8 mouse cellular contexts compared by ENCODE assay signal in genomic region chr11:68387441-68387760, GRCm38 (mm10). TPM values are rescaled to one million over a fixed set of nuclear protein-coding genes. Genes with fewer than 3 reads are reported as not detected.
DNase-seq lines count a peak whose midpoint lies in the region; ATAC-seq lines count a peak whose summit lies in the region.

No protein-coding gene starts in this region.

- H3K36me3 ChIP-seq in lung, embryonic 15.5 days, result no peaks in the 10 kb centered on the region
- no peaks in the 10 kb centered on the region for H3K36me3 ChIP-seq in forebrain, embryonic 10.5 days (replicated peaks)
- no peaks in the 10 kb centered on the region for H3K36me3 ChIP-seq in limb, embryonic 10.5 days
- no peaks in the 10 kb centered on the region for H3K36me3 ChIP-seq in neural tube, embryonic 14.5 days (ENCODE audit: control insufficient read depth, insufficient read depth, low read length)

- peak overlapping the region; percentile 66 for H3K4me3 ChIP-seq in lung, embryonic 15.5 days
- H3K4me3 ChIP-seq in forebrain, embryonic 10.5 days, result peak overlapping the region; percentile 73
- H3K4me3 ChIP-seq in limb, embryonic 10.5 days, result peak overlapping the region; percentile 74
- peak overlapping the region; percentile 64 for H3K4me3 ChIP-seq in neural tube, embryonic 14.5 days (ENCODE audit: low read depth, low read length)

- peak overlapping the region; percentile 39; the same call in 1 of the 2 replicates for H3K9ac ChIP-seq in lung, embryonic 15.5 days
- H3K9ac ChIP-seq in neural tube, embryonic 14.5 days (replicated peaks; ENCODE audit: low read depth, low read length), result peak overlapping the region; percentile 69

- WGBS in lung, embryonic 15.5 days, result 45% methylated on average over 4 of the region's 4 CpGs
- WGBS in forebrain, embryonic 10.5 days, result 10% methylated on average over 4 of the region's 4 CpGs
- WGBS in limb, embryonic 10.5 days, result 18% methylated on average over 4 of the region's 4 CpGs
- WGBS in neural tube, embryonic 14.5 days, result 23% methylated on average over 4 of the region's 4 CpGs

- H3K9me3 ChIP-seq in lung, embryonic 15.5 days, result no peaks in the 10 kb centered on the region
- H3K9me3 ChIP-seq in forebrain, embryonic 10.5 days, result no peaks in the 10 kb centered on the region
- no peaks in the 10 kb centered on the region for H3K9me3 ChIP-seq in limb, embryonic 10.5 days (replicated peaks)
- H3K9me3 ChIP-seq in neural tube, embryonic 14.5 days (ENCODE audit: control insufficient read depth, low read length), result no peaks in the 10 kb centered on the region

- ATAC-seq in lung, embryonic 15.5 days (ENCODE audit: borderline replicate concordance, extremely low read depth, low FRiP score, low TSS enrichment), result no peak
- no peak for ATAC-seq in neural tube, embryonic 14.5 days (ENCODE audit: low read depth)

- no peak for DNase-seq in lung, postnatal 36 days
- DNase-seq in forebrain, embryonic 10.5 days (ENCODE audit: extremely low spot score, low spot score), result no peak
- no peak for DNase-seq in limb, embryonic 10.5 days (ENCODE audit: low spot score)
- DNase-seq in thymus, postnatal 0 days (ENCODE audit: low spot score), result no peak
- DNase-seq in cerebellum, adult 11 months, result no peak
- DNase-seq in urinary bladder, postnatal 36 days (ENCODE audit: low spot score in 2 of 2), result no peak

- peak overlapping the region; percentile 99 for H3K4me2 ChIP-seq in lung, embryonic 15.5 days
- peak overlapping the region; percentile 90 for H3K4me2 ChIP-seq in neural tube, embryonic 14.5 days (ENCODE audit: low read depth, low read length)

- peaks cover 91% of the 10 kb centered on the region for H3K27me3 ChIP-seq in lung, embryonic 15.5 days
- H3K27me3 ChIP-seq in forebrain, embryonic 10.5 days (ENCODE audit: poor library complexity, severe bottlenecking), result peaks cover 100% of the 10 kb centered on the region
- peaks cover 100% of the 10 kb centered on the region for H3K27me3 ChIP-seq in limb, embryonic 10.5 days (ENCODE audit: low read depth, poor library complexity, severe bottlenecking)
- peaks cover 18% of the 10 kb centered on the region for H3K27me3 ChIP-seq in neural tube, embryonic 14.5 days (ENCODE audit: control insufficient read depth, insufficient read depth, low read length)

- H3K27ac ChIP-seq in lung, embryonic 15.5 days, result peak overlapping the region; percentile 49; the same call in 1 of the 2 replicates
- peak overlapping the region; percentile 88 for H3K27ac ChIP-seq in forebrain, embryonic 10.5 days
- peak overlapping the region; percentile 86 for H3K27ac ChIP-seq in limb, embryonic 10.5 days
- H3K27ac ChIP-seq in neural tube, embryonic 14.5 days (ENCODE audit: low read depth, low read length), result peak overlapping the region; percentile 77

- H3K4me1 ChIP-seq in lung, embryonic 15.5 days, result peaks cover 36% of the 10 kb centered on the region
- peaks cover 85% of the 10 kb centered on the region for H3K4me1 ChIP-seq in forebrain, embryonic 10.5 days
- H3K4me1 ChIP-seq in limb, embryonic 10.5 days, result peaks cover 71% of the 10 kb centered on the region
- peaks cover 23% of the 10 kb centered on the region for H3K4me1 ChIP-seq in neural tube, embryonic 14.5 days (ENCODE audit: control insufficient read depth, insufficient read depth, low read length)

RNA-seq across cellular contexts. Expression of gene Ntn1, which starts 13.2 kb away (rescaled TPM):
- polyA plus RNA-seq in lung, embryonic 15.5 days (2015; fragmentation: Nextera tagmentation; extraction: Ambion mirVana), result 4.0 and 4.8 TPM in 2 replicates
- 6.2 and 6.5 TPM in 2 replicates for polyA plus RNA-seq in forebrain, embryonic 10.5 days (2016; fragmentation: Nextera tagmentation; extraction: Ambion mirVana)
- 4.8 and 7.7 TPM in 2 replicates for polyA plus RNA-seq in limb, embryonic 10.5 days (2016; fragmentation: Nextera tagmentation; extraction: Ambion mirVana)
- 14.9 and 15.7 TPM in 2 replicates for polyA plus RNA-seq in neural tube, embryonic 14.5 days (2014; fragmentation: Nextera tagmentation; extraction: Ambion mirVana)
- polyA plus RNA-seq in thymus, postnatal 0 days (2015; fragmentation: Nextera tagmentation; extraction: Ambion mirVana), result 3.4 and 4.4 TPM in 2 replicates

RNA-seq across cellular contexts. Expression of gene Pik3r5, which starts 44.5 kb away (rescaled TPM):
- 0.18 and 0.71 TPM in 2 replicates for polyA plus RNA-seq in lung, embryonic 15.5 days (2015; fragmentation: Nextera tagmentation; extraction: Ambion mirVana)
- polyA plus RNA-seq in forebrain, embryonic 10.5 days (2016; fragmentation: Nextera tagmentation; extraction: Ambion mirVana), result 0.83 and 0.86 TPM in 2 replicates
- 1.3 and 1.5 TPM in 2 replicates for polyA plus RNA-seq in limb, embryonic 10.5 days (2016; fragmentation: Nextera tagmentation; extraction: Ambion mirVana)
- polyA plus RNA-seq in neural tube, embryonic 14.5 days (2014; fragmentation: Nextera tagmentation; extraction: Ambion mirVana), result 1.2 and 2.6 TPM in 2 replicates
- polyA plus RNA-seq in thymus, postnatal 0 days (2015; fragmentation: Nextera tagmentation; extraction: Ambion mirVana), result 10.5 and 12.0 TPM in 2 replicates
